Mouse (Mus musculus) layer of hippocampus, adult 18-20 months (tissue): ENCODE data around the gene Uba1. TPM values are rescaled to one million over a fixed set of nuclear protein-coding genes. Genes with fewer than 3 reads are reported as not detected.

ENCODE experiments used
- DNase-seq, 2 experiments: peaks; one replicate each; pipeline ENCODE4 v3.0.0; 2022; ENCODE audit warnings: low spot score in 2 of 2
- long read RNA-seq: library from polyadenylated mRNA; stranded (forward); transcript quantifications from one replicate; pipeline ENCODE4 v2.0.0, GENCODE M21; 2021
- total RNA-seq, 2 experiments: library from RNA; stranded (reverse); gene quantifications; 2 replicates each; pipeline ENCODE4 v1.2.3; 2021

Uba1 gene
- 100 to 1,000 TPM; 362 to 380 TPM for total RNA-seq
- long read RNA-seq, full-length matches to known transcripts, result 358 of 432 reads
- long read RNA-seq, partial matches to known transcripts, result 58 of 432 reads
- long read RNA-seq, other reads (novel, unspliced or antisense), result 16 of 432 reads

DNA sequence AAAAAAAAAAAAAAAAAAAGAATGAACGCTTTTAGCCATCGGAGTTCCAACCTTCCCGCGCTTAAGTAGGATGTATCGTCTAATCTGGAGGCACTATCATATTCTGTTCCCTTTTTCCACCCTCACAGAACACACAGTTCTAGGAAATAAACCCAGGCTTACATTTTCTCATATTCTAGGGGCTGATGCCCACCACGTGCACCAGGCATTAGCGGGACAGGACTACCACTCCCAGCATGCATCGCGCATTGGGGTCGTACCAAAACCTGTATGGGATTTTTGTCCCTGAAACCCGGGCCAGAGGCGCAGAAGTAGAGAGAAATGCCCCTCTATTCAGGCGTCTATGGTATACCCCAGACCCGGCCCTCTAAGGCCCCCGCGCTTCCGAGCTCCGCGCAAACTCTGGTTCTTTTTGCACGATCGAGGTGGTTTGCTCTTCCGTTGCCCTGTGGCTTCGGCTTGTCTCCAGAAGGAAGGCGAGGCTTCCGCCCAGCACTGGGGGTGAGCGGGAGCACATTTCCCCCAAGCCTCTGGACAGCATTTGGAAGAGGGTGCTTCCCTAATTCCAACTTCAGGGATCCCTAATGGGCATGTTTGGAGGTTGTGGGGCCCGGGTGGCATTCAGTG is at the start of gene Uba1:
Uba1 (plus strand) TSS at position 301 of the 627 bp plus-strand sequence.
- peak; percentile 77 to 88 for DNase-seq

DNA sequence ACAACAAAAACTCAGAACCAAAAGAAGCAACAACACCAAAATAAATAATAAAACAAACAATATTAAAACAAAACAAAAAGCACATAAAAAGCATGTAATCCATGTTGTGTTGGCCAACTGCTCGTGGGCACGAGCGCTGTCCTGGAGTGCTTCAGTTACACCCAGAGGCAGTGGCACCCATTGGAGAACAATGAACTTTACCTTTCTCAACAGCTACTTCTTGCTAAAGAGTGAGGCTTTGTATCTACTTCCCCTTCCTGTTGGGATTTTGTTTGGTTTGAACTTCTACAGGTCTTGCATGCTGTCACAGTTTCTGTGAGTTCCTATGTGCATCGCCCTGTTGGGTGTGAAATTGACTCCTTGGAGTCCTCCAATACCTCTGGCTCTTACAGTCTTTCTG is 49.6 kb upstream of the Uba1 start:
- DNase-seq, result no peak

DNA sequence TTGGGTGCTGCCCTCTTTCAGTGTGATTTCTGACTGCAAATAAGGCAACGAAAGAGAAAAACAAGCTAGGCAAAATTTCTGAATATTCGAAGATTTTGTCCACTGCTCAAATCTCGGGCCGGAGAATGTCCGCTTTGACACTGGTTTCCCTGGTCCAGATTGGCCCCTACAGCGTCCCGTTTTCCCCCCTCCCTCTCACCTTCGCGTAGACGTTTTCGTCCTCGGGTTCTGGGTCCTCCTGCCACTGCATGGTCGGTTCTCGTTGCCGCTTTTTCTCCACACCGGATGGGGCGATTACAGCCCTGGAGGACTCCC is 41.3 kb upstream of the Uba1 start:
- DNase-seq, result peak in 1 of 2 experiments; percentile 27

DNA sequence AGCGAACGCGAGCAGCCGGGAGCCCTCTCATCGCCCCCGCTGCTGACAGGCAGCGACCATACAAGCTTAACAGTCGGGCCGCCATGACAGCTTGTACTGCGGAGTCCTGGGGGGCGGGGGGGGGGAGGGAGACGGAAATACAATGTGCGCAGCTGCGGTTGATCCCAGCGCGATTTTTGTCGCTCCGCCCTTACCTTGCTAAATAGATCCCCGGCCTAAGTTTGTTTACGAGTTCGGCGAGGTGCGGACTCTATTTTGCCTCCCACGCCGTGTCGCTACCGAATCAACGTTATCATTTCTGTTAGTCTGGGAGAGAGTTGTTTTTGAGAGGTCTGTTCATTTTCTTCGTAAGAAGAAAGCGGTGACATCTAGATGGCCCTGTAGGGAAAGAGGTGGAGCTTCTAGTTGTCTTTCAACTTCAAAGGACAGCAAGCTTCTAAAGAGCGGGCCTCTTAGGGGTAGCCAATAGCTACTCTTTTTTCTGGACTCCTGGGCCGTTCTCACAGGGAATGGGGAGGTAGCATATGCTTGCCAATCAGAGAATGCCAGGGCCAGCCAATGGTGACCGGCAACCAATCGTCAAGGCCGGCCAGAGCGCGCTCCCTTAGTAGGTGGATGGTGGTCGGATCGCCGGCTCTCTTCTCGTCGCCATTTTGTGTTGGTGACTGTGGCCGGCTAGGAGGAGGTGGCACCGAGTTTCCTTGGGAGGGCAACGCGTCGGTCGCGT is 40.8 kb upstream of the Uba1 start, which contains the start of the genes Rbm10 and Ndufb11:
Rbm10 (plus strand) TSS at position 328 of the 727 bp plus-strand sequence.
Ndufb11 (minus strand) TSS at position 444 of the 727 bp plus-strand sequence.
- peak; percentile 82 to 85 for DNase-seq

DNA sequence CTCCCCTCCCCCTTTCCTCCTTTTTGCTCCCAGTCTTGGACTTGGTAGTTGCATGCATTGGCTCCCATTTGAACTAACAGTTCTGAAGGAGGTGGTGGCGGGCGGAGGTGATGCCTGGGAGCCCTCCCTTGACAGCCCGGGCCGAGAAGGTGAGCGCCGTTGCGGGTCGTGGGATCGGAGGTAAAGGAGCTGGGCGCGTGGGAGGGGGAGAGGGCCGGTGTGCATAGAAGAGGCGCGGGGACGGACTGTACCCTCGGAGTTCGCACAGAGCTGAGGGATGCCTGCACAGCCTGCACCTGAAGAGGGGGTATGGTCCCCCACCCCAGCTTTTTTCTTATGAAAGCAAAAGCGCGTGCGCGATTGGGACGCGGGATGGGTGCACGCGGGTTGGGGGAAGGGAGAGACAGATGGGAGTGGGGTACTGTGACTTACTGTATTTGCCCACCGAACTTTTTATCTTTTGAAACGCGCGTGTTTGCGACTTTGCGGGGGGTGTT is 40.2 kb upstream of the Uba1 start:
- DNase-seq, result peak; percentile 24 to 36

DNA sequence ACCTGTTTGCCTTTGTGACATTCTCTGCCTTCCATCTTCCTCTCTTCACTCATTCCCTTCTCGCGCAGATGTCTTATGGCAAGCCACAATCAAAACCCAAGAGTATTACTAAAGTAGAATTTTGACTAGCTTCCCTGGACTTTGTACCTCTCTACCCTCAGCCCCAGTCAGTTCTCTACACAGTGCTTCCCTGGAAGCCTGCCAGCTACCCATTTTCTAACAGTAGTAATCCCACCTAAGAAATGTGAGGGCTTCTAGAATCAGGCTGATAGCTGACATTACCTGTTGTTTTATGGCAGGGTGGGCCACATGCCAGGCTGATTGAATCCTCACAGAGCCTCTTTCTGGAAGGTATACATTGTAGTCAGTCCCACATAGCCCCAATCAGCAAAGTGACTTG is 20.0 kb upstream of the Uba1 start:
- DNase-seq, result no peak

DNA sequence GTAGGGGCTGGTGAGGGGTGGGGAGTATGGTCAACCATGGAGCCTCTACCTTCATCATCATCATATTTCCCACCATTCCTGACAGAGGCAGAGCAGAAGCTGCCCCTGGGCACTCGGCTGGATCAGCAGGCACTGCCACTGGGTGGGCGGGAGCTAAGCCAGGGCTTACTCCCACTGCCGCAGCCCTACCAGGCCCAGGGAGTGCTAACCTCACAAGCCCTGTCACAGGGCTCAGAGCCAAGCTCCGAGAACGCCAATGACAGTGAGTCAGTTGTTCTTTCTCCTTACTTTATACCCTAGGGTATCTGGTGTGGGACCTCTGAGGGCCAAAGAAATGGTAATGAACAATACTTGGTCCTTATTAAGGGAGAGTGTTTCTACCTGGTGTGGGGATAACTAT is 13.3 kb upstream of the Uba1 start:
- DNase-seq, result no peak

DNA sequence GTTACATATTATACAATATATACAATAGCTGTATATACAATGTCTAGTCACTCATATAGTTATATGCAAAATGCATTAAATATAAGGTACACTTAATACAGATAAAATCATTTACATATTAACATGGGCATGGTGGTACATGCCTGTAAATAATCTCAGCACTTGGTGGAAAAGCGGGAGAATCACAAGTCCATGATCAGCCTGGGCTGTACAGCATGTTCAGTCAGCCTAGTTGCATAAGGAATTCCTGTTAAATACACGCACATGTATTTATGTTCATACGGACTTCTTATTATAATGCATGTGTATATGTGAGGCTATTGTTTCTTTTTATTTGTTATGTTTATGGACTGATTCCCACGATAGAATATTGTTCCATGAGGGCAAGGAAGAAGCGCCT is 533 bp upstream of the Uba1 start:
- DNase-seq, result no peak

DNA sequence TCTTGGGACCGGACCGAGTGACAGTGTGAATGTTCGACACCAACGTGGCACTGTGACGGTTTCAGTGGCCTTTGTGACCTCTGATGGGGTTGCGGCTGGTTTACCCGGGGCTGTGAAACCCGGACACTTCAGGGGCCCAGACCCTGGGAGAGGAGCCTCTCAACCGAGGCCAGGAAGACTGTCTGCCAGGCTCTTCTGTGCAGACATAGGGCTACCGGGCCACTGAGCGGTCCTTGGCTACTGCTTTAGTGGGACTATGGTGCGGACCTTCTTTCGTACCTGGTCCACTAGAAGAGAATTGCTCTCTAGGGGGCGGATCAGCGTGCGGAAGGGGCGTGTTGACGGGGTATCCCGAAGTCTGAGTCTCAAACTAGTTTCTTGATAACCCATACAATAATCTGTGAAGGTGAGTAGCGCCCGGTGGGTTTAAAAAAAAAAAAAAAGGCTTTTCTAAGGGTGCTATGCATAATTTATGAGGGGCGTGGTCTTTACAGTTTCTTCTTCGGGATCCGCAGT is 823 bp downstream of the Uba1 start:
- DNase-seq, result no peak

DNA sequence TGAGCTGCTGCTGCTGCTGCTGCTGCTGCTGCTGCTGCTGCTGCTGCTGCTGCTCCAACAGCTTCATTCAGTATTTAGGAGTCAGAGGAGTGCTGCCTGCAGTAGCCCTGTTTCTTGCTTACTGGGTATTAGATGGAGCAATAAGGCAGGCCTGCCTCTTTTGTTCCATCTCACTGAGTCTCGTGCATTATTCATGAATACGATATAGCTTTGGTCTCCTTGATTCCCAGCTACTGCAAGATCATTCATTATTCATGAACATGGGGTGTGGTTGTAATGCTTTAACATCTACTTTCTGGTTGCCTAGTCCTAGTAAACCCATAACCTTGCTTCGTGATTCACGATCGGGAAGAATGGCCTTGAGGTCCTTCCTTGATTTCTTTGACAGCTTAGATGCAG is 4.2 kb downstream of the Uba1 start:
- no peak for DNase-seq

DNA sequence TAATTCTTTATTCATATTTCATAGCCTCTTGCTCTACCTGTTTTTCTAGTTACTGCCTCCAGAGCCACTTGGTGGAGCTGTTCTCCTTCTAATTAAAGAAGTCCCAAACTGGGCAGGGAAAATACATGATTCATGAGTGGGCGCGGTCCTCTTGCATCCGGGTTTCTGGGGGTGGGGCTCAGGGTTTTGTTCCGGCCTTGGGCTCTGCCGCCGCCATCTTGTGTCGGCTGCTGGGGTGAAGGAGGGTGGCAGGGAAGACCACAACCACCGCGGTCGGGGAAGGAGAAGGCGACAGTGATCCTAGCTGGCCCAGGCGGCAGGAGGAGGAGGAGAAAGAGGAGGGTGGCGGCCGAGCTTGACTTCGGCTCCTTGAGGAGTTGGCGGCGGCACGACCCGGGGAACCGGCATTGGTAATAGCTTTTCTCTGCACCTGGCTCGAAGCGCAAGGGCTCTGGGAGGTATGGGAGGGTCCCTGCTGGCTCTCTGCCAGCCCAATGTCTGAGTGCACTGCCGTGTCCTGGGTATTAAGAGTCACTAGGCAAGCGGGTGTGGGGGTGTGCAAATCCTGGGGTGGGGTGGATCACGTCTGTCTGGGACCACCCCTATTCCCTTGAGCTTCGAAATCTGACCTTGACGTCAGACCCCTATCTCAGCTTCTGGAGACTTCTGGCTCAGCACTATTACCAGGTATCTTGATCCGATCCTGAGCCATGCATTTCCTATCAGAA is 4.8 kb downstream of the Uba1 start:
- DNase-seq, result peak; percentile 68 to 91

DNA sequence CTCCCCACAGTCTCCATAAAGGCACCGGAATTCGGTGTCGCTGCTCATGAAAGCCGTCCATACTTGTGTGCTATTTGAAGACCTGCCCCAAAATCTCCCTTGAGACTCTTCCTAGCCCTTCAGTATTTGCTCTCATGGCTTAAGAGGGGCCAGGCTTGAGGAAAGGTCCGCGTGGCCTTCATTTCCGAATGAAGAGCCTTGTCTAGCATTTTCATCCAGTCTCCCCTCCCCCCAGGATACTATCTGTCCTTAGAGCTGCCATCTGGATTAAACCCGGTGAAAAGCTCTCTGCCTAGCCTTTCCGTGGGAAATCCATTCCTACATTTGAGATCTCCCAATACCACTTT is 5.3 kb downstream of the Uba1 start:
- DNase-seq, result peak in 1 of 2 experiments; percentile 39

DNA sequence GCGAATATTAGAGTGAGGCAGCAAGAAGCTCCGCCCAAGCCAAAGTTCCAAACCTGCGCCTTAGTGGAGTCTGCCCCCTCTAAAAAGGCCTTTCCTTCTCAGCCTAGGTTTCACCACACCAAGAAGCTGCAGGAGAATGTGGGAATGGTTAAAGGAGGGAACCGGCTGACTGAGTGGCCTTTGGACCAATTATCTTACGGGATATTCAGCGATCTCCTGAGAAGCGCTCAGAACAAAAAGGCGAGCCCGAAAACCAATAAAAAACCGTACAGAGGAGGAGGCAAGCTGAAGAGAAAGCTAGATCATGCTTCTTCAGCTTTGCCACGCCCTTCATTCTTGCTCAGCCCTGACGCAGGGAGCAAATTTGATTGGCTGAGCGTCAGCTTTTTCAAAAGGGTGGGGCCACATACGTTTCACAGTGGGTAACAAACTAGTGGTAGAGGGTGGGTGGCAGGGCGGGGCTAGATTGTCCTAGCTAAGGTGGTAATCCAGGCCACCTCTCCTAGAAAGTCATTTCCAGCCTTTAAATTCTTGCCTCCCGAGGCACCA is 29.5 kb downstream of the Uba1 start, which contains the start of gene Cdk16:
Cdk16 (plus strand) TSS at position 436 of the 549 bp plus-strand sequence.
- peak; percentile 84 to 88 for DNase-seq

DNA sequence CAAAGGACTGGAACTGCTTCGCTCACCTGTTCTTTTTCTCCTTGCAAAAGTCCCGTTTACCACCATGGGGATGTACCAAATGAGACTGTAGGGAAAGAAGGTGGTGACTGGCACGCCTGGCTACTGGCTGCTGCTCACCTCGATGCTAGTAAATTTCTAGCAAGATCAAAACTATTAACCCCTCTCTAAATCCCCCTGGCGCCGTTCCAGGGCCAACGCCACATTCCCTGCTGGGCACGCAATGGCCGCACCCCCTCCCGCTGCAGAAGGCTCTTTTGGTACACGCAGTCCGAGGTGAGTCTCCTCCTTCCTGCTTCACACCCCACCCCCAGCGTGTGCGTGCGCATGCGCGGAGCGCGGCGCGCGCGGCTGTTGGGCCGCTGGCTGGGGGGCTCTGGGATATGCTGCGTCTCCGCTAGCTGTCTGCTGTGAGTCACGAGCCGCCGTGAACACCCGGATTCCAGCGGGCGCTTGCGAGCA is 30.0 kb downstream of the Uba1 start:
- DNase-seq, result peak; percentile 79 to 80

DNA sequence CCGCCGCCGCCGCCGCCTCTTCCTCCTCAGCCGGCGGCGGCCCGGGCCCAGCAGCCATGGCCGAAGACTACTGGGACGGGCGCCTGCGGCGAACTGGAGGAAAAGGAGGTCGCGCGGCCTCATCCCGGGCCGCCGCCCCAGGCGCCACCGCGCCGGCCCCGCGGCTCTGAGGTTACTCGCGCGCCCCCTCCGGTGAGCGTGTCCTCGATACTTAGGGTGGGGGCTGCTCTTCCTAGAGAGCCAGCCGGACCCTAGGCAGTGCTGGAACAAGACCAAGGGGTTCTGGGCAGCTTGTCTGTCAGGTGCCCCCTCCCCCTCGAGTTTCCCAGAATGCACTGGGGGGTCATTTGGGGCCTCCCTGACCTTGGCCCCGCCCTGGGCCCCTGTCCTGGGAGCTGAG is 30.5 kb downstream of the Uba1 start:
- DNase-seq, result peak; percentile 2 to 21

DNA sequence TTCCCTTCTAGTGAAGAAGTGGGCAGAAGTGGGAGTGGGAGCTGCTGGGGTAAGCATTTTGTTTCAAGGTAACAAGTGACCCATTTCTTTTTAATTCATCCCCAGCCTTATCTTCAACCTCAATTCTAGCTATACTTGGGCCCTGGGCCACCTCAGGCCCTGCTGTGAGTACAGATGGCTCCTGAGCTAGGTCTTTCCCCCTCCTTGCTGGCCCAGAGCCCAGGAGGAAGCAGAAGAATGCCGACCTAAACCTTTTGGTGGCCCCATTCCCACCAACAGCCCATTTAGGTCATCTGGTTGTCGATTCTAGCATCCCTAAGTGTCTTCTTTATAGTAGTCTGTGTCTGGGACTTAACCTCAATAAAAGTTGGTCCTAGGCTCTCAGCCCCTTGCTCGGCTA is 33.4 kb downstream of the Uba1 start:
- DNase-seq, result no peak

DNA sequence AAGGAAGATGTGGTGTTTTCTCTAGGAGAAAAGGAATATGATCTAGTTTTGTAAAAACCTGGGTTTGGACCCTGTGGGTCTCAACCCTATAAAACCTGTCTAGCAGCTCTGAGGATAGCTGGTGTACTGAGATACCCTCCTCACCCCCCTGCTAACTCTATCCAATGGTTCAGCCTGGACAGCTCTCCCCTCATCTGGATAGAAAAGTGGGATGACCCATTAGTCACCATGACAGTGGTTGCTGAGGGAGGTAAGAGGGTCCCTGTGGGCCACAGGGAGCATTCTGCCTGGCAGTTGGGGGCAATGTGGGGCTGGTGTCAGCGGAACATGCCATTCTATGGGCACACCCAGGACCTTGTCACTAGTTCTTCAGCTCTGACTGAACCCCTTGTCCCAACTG is 34.5 kb downstream of the Uba1 start:
- no peak for DNase-seq

DNA sequence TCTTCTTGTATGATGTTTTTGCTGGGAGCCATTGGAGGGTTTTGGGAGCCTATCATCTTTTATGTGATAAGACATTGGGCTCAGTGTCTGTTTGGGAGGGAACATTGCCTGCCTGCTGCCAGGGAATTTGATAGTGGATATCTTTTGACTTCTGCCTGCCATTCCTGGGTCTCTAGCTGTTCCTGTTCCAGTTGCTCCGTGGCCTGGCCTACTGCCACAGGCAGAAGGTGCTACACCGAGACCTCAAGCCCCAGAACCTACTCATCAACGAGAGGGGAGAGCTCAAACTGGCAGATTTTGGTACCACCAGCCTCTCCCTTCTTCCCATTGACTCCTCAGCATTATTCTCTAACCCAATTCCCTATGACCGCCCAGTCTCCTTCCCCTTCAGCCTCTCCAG is 37.7 kb downstream of the Uba1 start:
- DNase-seq, result no peak

DNA sequence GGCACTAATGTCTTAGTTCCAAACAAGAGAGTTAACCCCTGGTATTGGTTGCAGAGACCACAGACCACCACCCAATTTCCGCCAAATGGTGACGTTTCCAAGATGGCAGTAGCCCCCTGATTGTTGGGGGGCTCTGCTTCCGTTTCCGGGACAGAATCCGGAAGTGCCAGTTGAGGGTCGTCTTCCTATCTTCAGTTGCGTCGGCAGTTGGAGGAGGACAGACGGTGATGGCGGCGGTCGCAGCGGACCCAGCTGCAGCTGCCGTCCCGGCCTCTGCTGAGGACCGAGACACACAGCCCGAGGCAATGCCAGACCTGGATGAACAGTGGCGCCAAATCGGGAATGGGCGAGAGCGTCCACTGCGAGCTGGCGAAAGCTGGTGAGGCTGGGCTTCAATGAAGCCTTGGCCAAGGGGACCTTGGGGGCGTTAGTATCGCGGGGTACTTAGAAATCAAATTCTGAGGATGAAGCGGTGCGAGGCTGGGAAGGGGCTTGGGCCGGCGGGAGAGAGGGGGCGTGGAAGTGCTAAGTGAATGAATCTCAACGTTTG is 45.7 kb downstream of the Uba1 start, which contains the start of gene Usp11:
Usp11 (plus strand) TSS at position 166 of the 550 bp plus-strand sequence.
- peak; percentile 38 to 39 for DNase-seq

DNA sequence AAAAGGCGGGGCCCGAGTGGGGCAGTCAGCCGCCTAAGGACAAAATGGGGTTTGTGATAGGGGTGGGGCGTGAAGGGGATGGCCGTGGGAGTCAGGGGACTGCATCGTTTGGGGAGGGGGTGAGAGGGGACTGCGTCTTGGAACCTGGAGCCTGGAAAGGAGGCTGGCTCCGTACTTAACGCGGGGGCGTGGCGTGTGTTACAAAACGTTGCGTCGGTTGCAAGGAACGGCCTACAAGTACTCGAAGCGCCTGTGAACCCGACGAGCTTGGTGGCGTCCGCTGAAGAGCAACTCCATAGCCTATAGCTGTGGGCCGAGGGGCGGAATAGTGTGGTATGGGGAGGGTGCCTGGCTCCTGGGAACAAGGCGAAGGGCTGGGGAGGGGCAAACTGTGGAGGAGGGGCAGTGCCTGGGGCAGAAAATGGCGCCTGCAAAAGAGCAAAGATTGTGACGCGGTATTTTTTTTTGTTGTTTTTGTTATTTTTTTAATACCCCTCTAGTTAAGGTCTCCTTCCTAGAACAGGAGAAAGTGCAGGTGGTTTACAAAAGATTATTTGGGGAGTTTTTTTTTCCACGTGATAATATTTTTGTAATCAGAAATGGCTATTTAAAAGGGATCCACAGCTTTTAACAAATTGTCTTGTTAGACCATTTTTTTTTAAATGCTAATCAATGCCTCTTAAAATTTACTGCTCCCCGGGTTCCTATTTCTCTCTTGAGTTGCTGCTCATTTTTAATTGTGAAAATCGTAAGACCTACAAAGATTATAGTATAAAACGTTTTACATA is 46.4 kb downstream of the Uba1 start:
- peak; percentile 65 to 77 for DNase-seq
